Mouse (Mus musculus) spleen, adult 2 months (tissue): ENCODE data around the gene Gm38431. TPM values are rescaled to one million over a fixed set of nuclear protein-coding genes. Genes with fewer than 3 reads are reported as not detected.
"Not testable (repeated sequence)": the region's sequence is repeated elsewhere in the genome, so short reads cannot be mapped to it uniquely, and the experiment has no call there.

Source experiments
- DNase-seq, 2 experiments: peaks; one replicate each; pipeline versions ENCODE4 v3.0.0 to v3.0.0-alpha.2; 2012 to 2021; ENCODE audit warnings: low spot score in 2 of 2, low read depth in 1 of 2
- H3K27ac ChIP-seq: fragments of 200-500 bp; 2 replicates; pipeline ENCODE4 v1.5.1; 2012; ENCODE audit warnings: low read length, inconsistent platforms; ENCODE audit not compliant: insufficient read depth
- H3K27me3 ChIP-seq: fragments of 200-500 bp; 2 replicates; pipeline ENCODE4 v1.6.1; 2012; ENCODE audit warnings: mild to moderate bottlenecking, moderate library complexity, low read length, inconsistent platforms; ENCODE audit not compliant: control insufficient read depth, insufficient read depth
- H3K36me3 ChIP-seq: fragments of 200-500 bp; 2 replicates; pipeline ENCODE4 v1.6.1; 2012; ENCODE audit warnings: mild to moderate bottlenecking, low read length, inconsistent platforms; ENCODE audit not compliant: control insufficient read depth, insufficient read depth
- H3K4me1 ChIP-seq: fragments of 200-500 bp; 2 replicates; pipeline ENCODE4 v1.6.1; 2011; ENCODE audit warnings: inconsistent platforms; ENCODE audit not compliant: control insufficient read depth, insufficient read depth, insufficient read length
- H3K4me3 ChIP-seq: fragments of 200-500 bp; 2 replicates; pipeline ENCODE4 v1.5.1; 2011; ENCODE audit warnings: mild to moderate bottlenecking, inconsistent platforms; ENCODE audit not compliant: insufficient read depth, insufficient read length; ENCODE audit errors: extremely low read depth
- CTCF ChIP-seq: fragments of 200-500 bp; IDR thresholded peaks from 2 replicates; pipeline ENCODE4 v1.5.1; 2011; ENCODE audit warnings: mild to moderate bottlenecking, inconsistent platforms; ENCODE audit not compliant: insufficient read depth, insufficient read length, insufficient replicate concordance; ENCODE audit errors: extremely low read depth
- POLR2A ChIP-seq: fragments of 200-500 bp; IDR thresholded peaks from 2 replicates; pipeline ENCODE4 v1.6.1; 2011; ENCODE audit warnings: low read depth, low read length, inconsistent platforms
- WGBS: fragments of 180-500 bp; shearing (Covaris S2); methylation state at CpG from one replicate; pipeline ENCODE4 v1.1.7; 2018; 5-methylcytosine and 5-hydroxymethylcytosine counted together
- polyA plus RNA-seq: library from polyadenylated mRNA; depleted of rRNA; stranded (reverse); fragments of >200 nt; gene quantifications from 2 replicates; pipeline ENCODE4 v1.2.3, GENCODE M21; 2012

The Gm38431 gene
- polyA plus RNA-seq, 1 experiment: 5.2 TPM

DNA sequence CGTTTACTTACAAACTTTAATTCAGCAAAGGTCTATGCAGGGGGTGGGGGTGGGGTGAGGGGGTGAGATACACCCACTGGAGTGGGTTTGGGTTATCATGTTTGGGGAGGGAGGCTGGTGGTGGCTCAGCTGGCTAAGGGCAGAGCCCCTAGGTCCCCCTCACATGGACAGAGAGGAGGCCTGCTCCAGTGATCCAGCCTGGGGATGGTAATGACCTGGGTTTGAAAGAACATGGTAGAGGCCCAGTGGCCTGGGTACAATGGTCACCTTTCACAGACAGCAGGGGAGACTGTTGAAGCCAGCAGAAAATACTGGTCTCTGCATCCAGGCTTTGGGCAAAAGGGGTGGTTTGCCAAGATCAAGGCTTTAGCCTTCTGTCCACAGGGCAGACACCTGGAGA lies 17.6 kb downstream of the Gm38431 start:
- WGBS: 67% methylated on average over 1 of the region's 1 CpGs
- H3K36me3 ChIP-seq: peaks cover 19% of the 10 kb centered on the region
- no peak overlapping the region for H3K27ac ChIP-seq
- no peaks in the 10 kb centered on the region for H3K27me3 ChIP-seq
- DNase-seq: no peak
- no peak overlapping the region for H3K4me3 ChIP-seq
- TF ChIP-seq CTCF (no peak), POLR2A (no peak)
- peaks cover 6% of the 10 kb centered on the region; the same call in 1 of the 2 replicates for H3K4me1 ChIP-seq

DNA sequence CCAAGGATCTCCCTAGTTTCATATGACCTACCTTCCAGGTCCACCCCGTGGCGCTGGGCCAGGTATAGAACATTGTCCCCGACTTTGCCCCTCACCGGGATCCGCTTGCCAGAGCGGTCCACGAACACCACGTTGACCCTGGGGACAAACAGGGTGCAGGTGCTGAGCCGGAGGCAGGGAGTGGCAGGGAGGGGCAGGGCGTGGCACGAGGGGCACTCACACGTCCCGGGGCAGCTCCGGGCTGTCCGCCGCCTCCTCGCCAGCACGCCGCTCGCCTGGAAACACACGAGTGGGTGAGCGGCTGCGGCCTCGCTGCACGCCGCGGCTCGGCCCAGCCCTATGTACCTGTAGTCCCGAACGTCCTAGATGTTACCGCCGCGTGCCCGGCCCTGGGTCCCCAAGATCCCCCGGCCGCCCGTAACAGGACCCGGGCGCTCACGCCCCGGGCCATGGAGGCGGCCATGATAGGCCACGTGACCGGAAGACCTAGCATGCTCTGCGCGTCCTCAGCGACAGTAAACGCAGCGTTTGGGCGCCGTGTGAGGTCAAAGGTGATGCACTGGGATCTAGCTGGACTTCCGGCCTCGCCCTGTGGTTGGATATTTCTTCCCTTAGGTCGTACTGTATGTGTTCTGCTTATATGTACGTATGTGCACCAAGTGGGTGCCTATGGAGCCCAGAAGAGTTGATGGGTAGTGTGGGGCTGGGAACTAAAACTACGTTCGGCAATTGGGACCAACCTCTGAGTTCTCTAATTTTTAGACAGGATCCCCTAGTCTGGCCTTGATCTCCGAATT lies 18.6 kb downstream of the Gm38431 start, which contains the start of the genes Gm49373 and Fdx1l:
Gene Gm49373 (minus strand): TSS at position 53 of the 797 bp plus-strand sequence.
Gene Fdx1l (minus strand): TSS at position 571 of the 797 bp plus-strand sequence.
- Histone ChIP-seq H3K4me3 (peak within 1 kb of the TSS; percentile 77), H3K27ac (peak within 1 kb of the TSS; percentile 26; the same call in 1 of the 2 replicates), H3K36me3 (peaks cover 10% of the 10 kb centered on the region), H3K4me1 (peaks cover 6% of the 10 kb centered on the region; the same call in 1 of the 2 replicates), H3K27me3 (no peaks in the 10 kb centered on the region)
- 2% methylated on average over 58 of the region's 58 CpGs for WGBS
- DNase-seq: peak; percentile 64 to 85
- TF ChIP-seq CTCF (no peak), POLR2A (peak; percentile 30; the same call in 1 of the 2 replicates)

DNA sequence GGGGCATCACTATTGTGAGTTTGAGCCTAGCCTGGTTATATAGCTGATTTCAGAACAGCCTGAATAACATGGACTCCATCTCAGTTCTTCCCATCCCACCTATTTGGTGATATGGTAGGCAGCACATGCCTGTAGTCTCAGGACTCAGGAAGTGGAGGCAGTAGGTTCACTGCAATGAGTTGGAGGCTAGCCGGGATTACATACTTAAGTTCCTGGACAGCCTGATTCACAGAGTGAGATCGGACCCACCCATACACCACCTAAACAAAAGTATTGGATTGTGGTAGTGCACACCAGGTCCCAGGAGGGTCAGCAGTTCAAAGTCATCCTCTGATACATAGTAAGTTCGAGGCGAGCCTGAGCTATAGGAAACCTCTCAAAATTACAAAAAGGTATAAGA lies 19.2 kb downstream of the Gm38431 start:
- WGBS: 10% methylated on average over 4 of the region's 4 CpGs
- no peak for TF ChIP-seq POLR2A
- TF ChIP-seq CTCF: no peak
- peaks cover 10% of the 10 kb centered on the region for H3K36me3 ChIP-seq
- peak overlapping the region; percentile 77 for H3K4me3 ChIP-seq
- no peak overlapping the region for H3K27ac ChIP-seq
- H3K4me1 ChIP-seq: peaks cover 6% of the 10 kb centered on the region; the same call in 1 of the 2 replicates
- H3K27me3 ChIP-seq: no peaks in the 10 kb centered on the region
- no peak for DNase-seq

DNA sequence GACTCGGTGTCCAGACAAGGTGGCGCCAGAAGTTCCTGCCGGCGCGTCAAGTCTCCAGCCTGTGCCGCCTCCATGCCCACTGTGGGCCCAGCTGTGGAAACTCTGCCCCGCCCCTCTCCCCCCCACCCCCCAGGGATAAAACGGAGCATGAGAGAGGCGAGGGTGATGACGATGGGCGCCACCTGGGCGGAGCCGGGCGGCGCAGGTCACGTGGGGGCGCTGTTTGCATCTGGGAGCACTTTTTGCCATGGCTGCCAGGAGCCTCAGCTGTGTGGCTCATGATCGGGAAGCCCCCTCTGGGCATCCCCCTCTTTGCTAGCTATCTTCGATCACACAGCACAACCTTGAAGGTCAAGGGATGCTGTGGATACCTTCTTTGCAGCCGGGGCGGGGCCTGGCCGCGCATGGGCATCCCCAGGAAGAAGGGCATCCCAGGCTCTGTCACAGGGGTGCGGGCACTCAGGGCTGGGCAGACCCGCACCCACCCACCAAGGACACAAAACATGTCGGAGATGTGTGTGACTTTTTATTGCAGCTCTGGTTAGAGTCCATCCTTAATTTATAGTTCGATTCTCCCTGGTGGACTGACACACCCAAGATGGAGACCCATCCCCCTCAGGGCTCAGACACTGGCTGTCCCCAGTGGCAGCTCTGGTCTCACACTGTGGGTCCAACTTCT lies 24.7 kb downstream of the Gm38431 start, which contains the start of gene Zglp1:
Gene Zglp1 (minus strand): TSS at position 88 of the 679 bp plus-strand sequence.
- Histone ChIP-seq H3K4me1 (no peaks in the 10 kb centered on the region; the same call in 1 of the 2 replicates), H3K36me3 (peaks cover 13% of the 10 kb centered on the region), H3K4me3 (no peak within 1 kb of the TSS), H3K27ac (no peak within 1 kb of the TSS), H3K27me3 (no peaks in the 10 kb centered on the region)
- TF ChIP-seq POLR2A (no peak), CTCF (no peak)
- no peak for DNase-seq
- WGBS: 93% methylated on average over 27 of the region's 27 CpGs

DNA sequence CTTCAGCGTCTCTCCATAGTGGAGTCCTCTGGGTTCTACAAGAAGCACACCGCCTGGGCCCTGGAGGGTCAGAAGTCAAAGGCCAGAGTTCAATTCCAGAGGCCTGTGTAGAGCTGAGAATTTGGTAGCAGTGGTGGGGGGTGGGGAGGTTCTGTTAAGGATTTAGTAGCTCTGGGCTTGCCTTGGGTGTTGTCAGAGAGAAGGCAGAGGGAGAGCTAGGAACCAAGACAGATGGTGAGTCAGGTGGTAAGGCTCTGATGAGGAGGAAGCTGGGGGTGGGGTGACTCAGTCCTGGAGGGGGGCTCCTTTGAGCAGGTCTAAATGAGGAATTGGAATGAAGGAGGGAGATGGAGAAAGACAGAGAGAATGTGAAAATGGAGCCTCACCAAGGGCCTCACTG lies 28.9 kb downstream of the Gm38431 start:
- Histone ChIP-seq H3K27me3 (no peaks in the 10 kb centered on the region), H3K27ac (no peak overlapping the region), H3K4me3 (no peak overlapping the region), H3K36me3 (peaks cover 13% of the 10 kb centered on the region), H3K4me1 (no peaks in the 10 kb centered on the region)
- WGBS: 93% methylated on average over 2 of the region's 2 CpGs
- DNase-seq: no peak
- TF ChIP-seq POLR2A (no peak), CTCF (no peak)

DNA sequence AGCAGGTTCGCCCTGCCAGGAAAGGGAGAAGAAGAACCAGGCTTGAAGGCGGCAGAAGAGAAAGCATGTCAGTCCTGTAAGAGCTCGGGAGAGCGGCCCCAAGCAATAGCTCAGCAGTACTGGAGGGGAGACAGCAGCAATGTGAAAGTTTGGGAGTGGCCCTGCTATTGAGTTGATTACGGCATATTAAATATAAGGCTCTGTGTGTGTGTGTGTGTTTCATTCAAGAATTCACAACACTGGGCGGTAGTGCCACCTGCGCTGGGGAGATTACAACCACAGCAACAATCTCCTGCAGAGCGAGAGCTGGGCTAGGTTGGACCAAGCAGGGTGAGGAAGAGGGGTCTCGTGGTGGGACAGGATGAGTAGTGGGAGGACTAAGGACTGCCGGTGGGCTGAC lies 40.2 kb downstream of the Gm38431 start:
- H3K4me3 ChIP-seq: no peak overlapping the region
- TF ChIP-seq CTCF (no peak), POLR2A (no peak)
- H3K27ac ChIP-seq: no peak overlapping the region
- H3K27me3 ChIP-seq: no peaks in the 10 kb centered on the region
- no peaks in the 10 kb centered on the region for H3K36me3 ChIP-seq
- 73% methylated on average over 10 of the region's 10 CpGs for WGBS
- H3K4me1 ChIP-seq: no peaks in the 10 kb centered on the region
- DNase-seq: no peak

DNA sequence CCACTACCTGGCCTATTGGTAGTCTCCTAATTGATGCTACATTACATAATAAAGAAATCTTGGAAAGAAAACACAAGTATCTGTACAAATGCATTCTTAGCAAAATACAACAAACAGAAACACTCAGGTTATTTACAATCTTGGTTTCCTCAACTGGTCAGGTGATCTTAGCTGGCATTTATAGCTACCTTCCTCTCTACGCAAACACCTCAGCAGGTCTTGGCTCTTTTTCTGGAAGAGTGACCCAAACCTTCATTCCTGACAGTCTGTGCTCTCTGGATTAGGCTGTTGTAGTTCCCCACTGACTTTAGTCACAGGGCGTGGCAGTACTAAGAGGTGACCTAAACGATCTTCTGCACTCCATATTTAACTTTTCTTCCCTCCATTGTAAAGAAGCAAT lies 46.6 kb downstream of the Gm38431 start:
- no peaks in the 10 kb centered on the region for H3K4me1 ChIP-seq
- WGBS: 78% methylated on average over 3 of the region's 3 CpGs
- no peak for TF ChIP-seq POLR2A
- no peak for TF ChIP-seq CTCF
- H3K36me3 ChIP-seq: no peaks in the 10 kb centered on the region
- no peaks in the 10 kb centered on the region for H3K27me3 ChIP-seq
- DNase-seq: no peak
- H3K4me3 ChIP-seq: no peak overlapping the region
- H3K27ac ChIP-seq: no peak overlapping the region

DNA sequence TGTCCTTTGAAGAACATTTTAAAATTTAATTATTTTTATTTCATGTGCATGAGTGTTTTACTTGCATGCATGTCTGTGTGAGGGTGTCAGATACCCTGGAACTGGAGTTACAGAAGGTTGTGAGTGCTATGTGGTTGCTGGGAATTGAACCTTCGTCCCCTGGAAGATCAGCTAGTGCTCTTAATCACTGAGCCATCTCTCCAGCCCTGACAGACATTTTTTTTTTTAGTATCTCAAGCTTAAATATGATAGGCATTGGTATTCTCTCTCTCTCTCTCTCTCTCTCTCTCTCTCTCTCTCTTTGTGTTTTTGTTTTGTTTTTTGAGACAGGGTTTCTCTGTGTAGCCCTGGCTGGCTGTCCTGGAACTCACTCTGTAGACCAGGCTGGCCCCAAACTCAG lies 47.0 kb downstream of the Gm38431 start:
- H3K36me3 ChIP-seq, DNase-seq, H3K27me3 ChIP-seq, H3K4me3 ChIP-seq, H3K27ac ChIP-seq, H3K4me1 ChIP-seq: not testable (repeated sequence)
- WGBS: 69% methylated on average over 1 of the region's 1 CpGs
